Mouse (Mus musculus): ENCODE measurements around the gene Pttg1ip. TPM values are rescaled to one million over a fixed set of nuclear protein-coding genes. Genes with fewer than 3 reads are reported as not detected.

Pttg1ip gene
- polyA plus RNA-seq, 1 experiment from 2014 or later = 135 TPM

DNA sequence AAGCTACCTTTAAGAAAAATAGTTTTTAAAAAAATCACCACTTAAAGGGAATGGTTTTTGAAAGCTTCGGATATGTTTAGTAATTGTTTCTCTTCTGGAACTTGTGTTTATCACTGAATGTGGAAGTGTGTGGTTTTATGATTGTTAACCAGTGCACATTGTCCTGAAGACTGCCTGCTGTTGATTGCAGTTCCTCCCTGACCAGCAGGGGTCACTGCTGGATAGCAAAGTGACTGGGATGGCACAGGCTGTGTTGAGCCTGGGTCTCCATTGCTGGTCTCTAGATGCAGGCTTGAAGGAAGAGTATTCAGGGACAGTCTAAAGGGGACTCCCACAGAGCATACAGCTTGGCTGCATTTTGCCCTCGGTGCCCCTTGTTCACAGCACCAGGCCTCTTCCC, 46.0 kb downstream of the Pttg1ip start:
- ATAC-seq (ENCODE audit: low read depth) = peak; percentile 84
- Histone ChIP-seq H3K27me3 (replicated peaks; ENCODE audit: control insufficient read depth, insufficient read depth, low read length) (no peaks in the 10 kb centered on the region), H3K27ac (replicated peaks; ENCODE audit: low read depth, low read length) (no peak overlapping the region), H3K9me3 (ENCODE audit: control insufficient read depth, low read length) (no peaks in the 10 kb centered on the region), H3K36me3 (ENCODE audit: control insufficient read depth, insufficient read depth, low read length) (peaks cover 18% of the 10 kb centered on the region), H3K4me1 (ENCODE audit: control insufficient read depth, insufficient read depth, low read length) (peaks cover 17% of the 10 kb centered on the region), H3K4me2 (ENCODE audit: low read depth, low read length) (no peak overlapping the region), H3K9ac (ENCODE audit: low read depth, low read length) (no peak overlapping the region), H3K4me3 (ENCODE audit: low read depth, low read length) (no peak overlapping the region)
- peak; percentile 77 for DNase-seq (ENCODE audit: low spot score)
- 39% methylated on average over 2 of the region's 2 CpGs for WGBS

DNA sequence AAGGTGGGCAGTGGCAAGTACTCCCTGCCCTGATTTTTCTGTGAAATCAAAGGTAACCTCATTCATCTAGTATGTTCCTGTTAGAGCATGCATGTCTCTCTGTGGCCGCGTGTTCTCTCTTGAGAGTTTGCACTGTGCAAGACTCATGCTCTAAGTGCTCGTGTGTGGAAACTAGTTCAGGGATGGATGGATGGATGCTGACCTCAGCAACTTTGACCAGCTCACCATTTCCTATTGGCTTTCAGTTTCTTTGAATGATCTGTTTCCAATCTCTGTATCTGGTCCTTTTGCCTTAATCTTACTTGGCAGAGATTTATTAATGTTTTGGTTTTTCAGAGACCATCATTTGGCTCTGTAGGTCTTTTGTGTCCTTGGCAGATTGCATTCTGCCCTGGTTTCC, 47.6 kb downstream of the Pttg1ip start:
- DNase-seq (ENCODE audit: low spot score) (no peak), ATAC-seq (ENCODE audit: low read depth) (no peak)

DNA sequence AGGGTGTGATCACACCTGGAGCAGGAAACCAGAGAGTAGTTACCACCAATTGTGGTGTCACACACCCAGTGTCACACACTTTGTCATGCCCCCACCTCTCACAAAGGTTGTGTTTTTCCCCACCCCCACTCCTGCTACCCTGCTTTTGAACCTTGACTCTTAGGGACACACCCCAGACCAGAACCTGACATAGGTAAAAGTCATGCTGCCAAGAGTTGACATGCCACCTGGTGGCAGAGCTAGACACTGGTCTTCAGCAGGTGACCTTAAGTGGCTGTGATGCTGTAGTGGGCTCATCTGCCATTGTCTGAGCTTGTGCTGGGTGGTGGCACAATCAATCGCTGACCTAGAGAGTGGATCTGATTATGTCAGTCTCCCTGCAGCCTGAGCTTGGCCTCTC, 48.5 kb downstream of the Pttg1ip start:
- DNase-seq (ENCODE audit: low spot score) = no peak
- no peaks in the 10 kb centered on the region for H3K27me3 ChIP-seq (replicated peaks; ENCODE audit: control insufficient read depth, insufficient read depth, low read length)
- WGBS = 100% methylated on average over 1 of the region's 1 CpGs
- peaks cover 35% of the 10 kb centered on the region for H3K36me3 ChIP-seq (ENCODE audit: control insufficient read depth, insufficient read depth, low read length)
- no peak overlapping the region for H3K4me2 ChIP-seq (ENCODE audit: low read depth, low read length)
- no peak overlapping the region for H3K4me3 ChIP-seq (ENCODE audit: low read depth, low read length)
- H3K9ac ChIP-seq (ENCODE audit: low read depth, low read length) = no peak overlapping the region
- no peaks in the 10 kb centered on the region for H3K9me3 ChIP-seq (ENCODE audit: control insufficient read depth, low read length)
- ATAC-seq (ENCODE audit: low read depth) = no peak
- H3K4me1 ChIP-seq (ENCODE audit: control insufficient read depth, insufficient read depth, low read length) = no peaks in the 10 kb centered on the region
- no peak overlapping the region for H3K27ac ChIP-seq (replicated peaks; ENCODE audit: low read depth, low read length)

More for the DNA sequence above, 47.6 kb downstream of the Pttg1ip start:
- H3K4me1 ChIP-seq (ENCODE audit: control insufficient read depth, insufficient read depth, low read length) = peaks cover 6% of the 10 kb centered on the region
- H3K4me2 ChIP-seq (ENCODE audit: low read depth, low read length) = no peak overlapping the region
- H3K4me3 ChIP-seq (ENCODE audit: low read depth, low read length) = no peak overlapping the region
- H3K9me3 ChIP-seq (ENCODE audit: control insufficient read depth, low read length) = no peaks in the 10 kb centered on the region
- H3K27ac ChIP-seq (replicated peaks; ENCODE audit: low read depth, low read length) = no peak overlapping the region
- H3K9ac ChIP-seq (ENCODE audit: low read depth, low read length) = no peak overlapping the region
- H3K36me3 ChIP-seq (ENCODE audit: control insufficient read depth, insufficient read depth, low read length) = peaks cover 35% of the 10 kb centered on the region
- 74% methylated on average over 3 of the region's 3 CpGs for WGBS
- H3K27me3 ChIP-seq (replicated peaks; ENCODE audit: control insufficient read depth, insufficient read depth, low read length) = no peaks in the 10 kb centered on the region

DNA sequence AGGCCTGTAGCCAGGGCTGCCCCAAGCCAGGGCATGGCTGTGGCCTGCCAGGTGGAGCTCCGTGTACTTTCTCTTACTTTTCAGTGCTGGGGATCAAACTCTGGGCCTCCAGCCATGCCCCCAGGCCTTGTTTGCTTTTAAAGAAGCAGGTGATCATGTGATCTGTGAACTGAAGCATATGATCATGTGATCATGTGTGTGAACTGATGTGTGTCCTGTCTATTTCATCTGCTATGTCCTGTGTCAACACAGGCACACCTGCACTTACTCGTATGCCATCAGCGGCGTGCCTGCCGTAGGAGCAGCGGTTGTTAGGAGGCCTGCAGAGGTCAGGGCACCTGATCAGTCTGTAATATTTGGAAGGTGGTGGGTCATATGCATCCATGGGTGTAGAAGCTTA, 52.5 kb downstream of the Pttg1ip start:
- 82% methylated on average over 6 of the region's 6 CpGs for WGBS
- Histone ChIP-seq H3K4me2 (ENCODE audit: low read depth, low read length) (no peak overlapping the region), H3K36me3 (ENCODE audit: control insufficient read depth, insufficient read depth, low read length) (peaks cover 55% of the 10 kb centered on the region), H3K9me3 (ENCODE audit: control insufficient read depth, low read length) (no peaks in the 10 kb centered on the region), H3K4me1 (ENCODE audit: control insufficient read depth, insufficient read depth, low read length) (no peaks in the 10 kb centered on the region), H3K27me3 (replicated peaks; ENCODE audit: control insufficient read depth, insufficient read depth, low read length) (no peaks in the 10 kb centered on the region), H3K9ac (ENCODE audit: low read depth, low read length) (no peak overlapping the region), H3K4me3 (ENCODE audit: low read depth, low read length) (no peak overlapping the region), H3K27ac (replicated peaks; ENCODE audit: low read depth, low read length) (no peak overlapping the region)
- peak; percentile 24 for DNase-seq (ENCODE audit: low spot score)
- ATAC-seq (ENCODE audit: low read depth) = no peak

DNA sequence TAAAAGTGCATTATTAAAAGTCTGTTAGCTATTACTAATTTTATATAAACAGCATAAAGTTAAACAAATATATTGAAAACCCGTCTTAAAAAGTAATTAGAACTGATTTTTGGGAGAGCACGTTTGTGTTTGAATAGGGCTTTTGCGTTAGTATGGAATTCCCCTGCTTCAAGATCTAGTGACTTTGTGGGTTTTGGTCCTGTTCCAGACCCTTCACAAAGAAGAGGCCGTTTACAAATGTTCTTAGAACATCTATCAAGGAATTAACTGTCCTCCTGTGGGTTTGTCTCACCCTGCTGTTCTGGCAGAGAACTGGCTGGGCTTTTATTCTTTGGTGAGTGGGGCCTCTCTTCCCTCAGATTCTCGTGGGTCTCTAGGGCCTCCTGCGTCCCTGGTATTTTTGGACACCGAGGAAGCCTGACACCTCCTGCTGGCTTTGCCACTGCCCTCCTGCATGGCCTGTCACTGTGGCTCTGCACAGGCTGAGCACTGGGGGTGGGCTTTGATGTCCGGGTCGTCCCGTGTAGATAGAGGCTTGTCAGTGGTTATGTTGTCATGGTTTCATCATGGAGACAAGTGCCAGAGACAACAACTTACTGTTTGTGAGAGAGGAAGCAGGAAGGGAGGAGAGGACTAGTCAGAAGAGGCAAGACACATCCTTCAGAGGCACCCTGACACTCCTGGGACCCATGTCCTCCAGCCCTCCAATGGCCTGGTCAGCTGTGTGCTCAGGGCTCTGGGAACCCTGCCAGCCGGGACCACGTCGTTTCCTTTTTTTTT, 53.1 kb downstream of the Pttg1ip start:
- peak; percentile 48 for DNase-seq (ENCODE audit: low spot score)
- Histone ChIP-seq H3K36me3 (ENCODE audit: control insufficient read depth, insufficient read depth, low read length) (peaks cover 57% of the 10 kb centered on the region), H3K4me2 (ENCODE audit: low read depth, low read length) (no peak overlapping the region), H3K9me3 (ENCODE audit: control insufficient read depth, low read length) (no peaks in the 10 kb centered on the region), H3K4me1 (ENCODE audit: control insufficient read depth, insufficient read depth, low read length) (no peaks in the 10 kb centered on the region), H3K27me3 (replicated peaks; ENCODE audit: control insufficient read depth, insufficient read depth, low read length) (no peaks in the 10 kb centered on the region), H3K4me3 (ENCODE audit: low read depth, low read length) (no peak overlapping the region), H3K9ac (ENCODE audit: low read depth, low read length) (no peak overlapping the region), H3K27ac (replicated peaks; ENCODE audit: low read depth, low read length) (no peak overlapping the region; the same call in 1 of the 2 replicates)
- 60% methylated on average over 13 of the region's 13 CpGs for WGBS
- no peak for ATAC-seq (ENCODE audit: low read depth)

DNA sequence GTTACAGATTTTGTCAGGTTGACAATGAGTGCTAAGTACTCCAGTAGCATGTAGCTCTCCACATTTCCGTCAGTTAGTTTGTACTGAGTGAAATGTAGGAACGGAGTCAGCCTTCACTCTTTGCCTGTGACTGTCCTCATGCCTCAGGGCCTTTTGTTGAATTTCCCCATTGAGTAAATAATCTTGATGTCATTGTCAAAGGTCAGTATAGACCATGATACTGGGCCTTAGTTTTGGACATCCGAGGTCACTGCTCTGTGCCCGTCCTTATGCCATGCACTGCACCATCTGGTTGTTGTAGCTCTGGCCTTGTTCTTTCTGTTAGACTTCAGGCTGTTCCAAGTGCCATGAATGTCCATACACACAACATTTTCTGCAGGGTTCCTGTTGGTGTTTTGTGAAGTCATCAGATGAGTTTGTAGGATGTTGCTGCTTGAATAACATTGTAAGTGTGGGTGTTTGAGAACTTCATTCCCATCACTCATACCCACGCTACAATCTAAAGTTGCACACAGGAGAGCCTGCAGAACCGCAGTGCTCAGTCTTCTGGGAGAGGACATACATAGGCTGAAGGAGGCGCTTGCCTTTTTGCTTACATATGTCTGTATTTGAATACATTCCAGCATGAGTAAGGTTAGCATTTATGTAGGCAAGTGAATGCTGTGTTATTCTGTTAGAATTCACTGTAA, 54.9 kb downstream of the Pttg1ip start:
- WGBS = 88% methylated on average over 7 of the region's 7 CpGs
- no peak for ATAC-seq (ENCODE audit: low read depth)

GRCm38 (mm10) chr10:77638956-77639355, 57.4 kb downstream of the Pttg1ip start:
- DNase-seq (ENCODE audit: low spot score) = peak; percentile 45
- Histone ChIP-seq H3K4me2 (ENCODE audit: low read depth, low read length) (no peak overlapping the region), H3K9me3 (ENCODE audit: control insufficient read depth, low read length) (no peaks in the 10 kb centered on the region), H3K4me1 (ENCODE audit: control insufficient read depth, insufficient read depth, low read length) (no peaks in the 10 kb centered on the region), H3K27ac (replicated peaks; ENCODE audit: low read depth, low read length) (no peak overlapping the region), H3K27me3 (replicated peaks; ENCODE audit: control insufficient read depth, insufficient read depth, low read length) (no peaks in the 10 kb centered on the region), H3K4me3 (ENCODE audit: low read depth, low read length) (no peak overlapping the region), H3K9ac (ENCODE audit: low read depth, low read length) (no peak overlapping the region), H3K36me3 (ENCODE audit: control insufficient read depth, insufficient read depth, low read length) (peaks cover 60% of the 10 kb centered on the region)
- WGBS = 79% methylated on average over 6 of the region's 6 CpGs
- no peak for ATAC-seq (ENCODE audit: low read depth)

More for the DNA sequence above, 54.9 kb downstream of the Pttg1ip start:
- Histone ChIP-seq H3K9me3 (ENCODE audit: control insufficient read depth, low read length) (no peaks in the 10 kb centered on the region), H3K36me3 (ENCODE audit: control insufficient read depth, insufficient read depth, low read length) (peaks cover 61% of the 10 kb centered on the region), H3K27ac (replicated peaks; ENCODE audit: low read depth, low read length) (no peak overlapping the region), H3K4me1 (ENCODE audit: control insufficient read depth, insufficient read depth, low read length) (no peaks in the 10 kb centered on the region), H3K27me3 (replicated peaks; ENCODE audit: control insufficient read depth, insufficient read depth, low read length) (no peaks in the 10 kb centered on the region), H3K9ac (ENCODE audit: low read depth, low read length) (no peak overlapping the region), H3K4me3 (ENCODE audit: low read depth, low read length) (no peak overlapping the region), H3K4me2 (ENCODE audit: low read depth, low read length) (no peak overlapping the region)
- DNase-seq (ENCODE audit: low spot score) = no peak

GRCm38 (mm10) chr10:77643160-77643559, 61.6 kb downstream of the Pttg1ip start:
- no peak overlapping the region for H3K27ac ChIP-seq (replicated peaks; ENCODE audit: low read depth, low read length)
- no peak for ATAC-seq (ENCODE audit: low read depth)
- 75% methylated on average over 7 of the region's 7 CpGs for WGBS
- H3K4me3 ChIP-seq (ENCODE audit: low read depth, low read length) = no peak overlapping the region
- H3K4me2 ChIP-seq (ENCODE audit: low read depth, low read length) = no peak overlapping the region
- H3K9ac ChIP-seq (ENCODE audit: low read depth, low read length) = no peak overlapping the region
- no peaks in the 10 kb centered on the region for H3K27me3 ChIP-seq (replicated peaks; ENCODE audit: control insufficient read depth, insufficient read depth, low read length)
- no peaks in the 10 kb centered on the region for H3K9me3 ChIP-seq (ENCODE audit: control insufficient read depth, low read length)
- no peak for DNase-seq (ENCODE audit: low spot score)
- no peaks in the 10 kb centered on the region for H3K4me1 ChIP-seq (ENCODE audit: control insufficient read depth, insufficient read depth, low read length)
- H3K36me3 ChIP-seq (ENCODE audit: control insufficient read depth, insufficient read depth, low read length) = peaks cover 63% of the 10 kb centered on the region
